Mouse (Mus musculus) midbrain, postnatal 0 days (tissue): ENCODE measurements at regions not wholly inside any gene's neighbourhood (a gene's known extent, or its start where the extent isn't known, plus 50 kb on each side); places are given as distances from the start of the nearest gene placed in this dataset.
A peak's percentile ranks its signal among the peaks of the same experiment; 100 is the strongest.

Source experiments
- ATAC-seq: fragments of 200-750 bp; cut with Nextera tagmentation; 2 replicates; pipeline ENCODE4 v1.8.0; 2017; ENCODE audit warnings: moderate number of reproducible peaks, mild to moderate bottlenecking, moderate TSS enrichment, moderate library complexity; ENCODE audit not compliant: low FRiP score
- DNase-seq: peaks from one replicate; pipeline ENCODE4 v3.0.0-alpha.2; 2015; ENCODE audit warnings: low spot score
- H3K27ac ChIP-seq: fragments of 300-500 bp; sonication (generic); 2 replicates; pipeline ENCODE4 v1.5.1; 2014; ENCODE audit warnings: low read depth, mild to moderate bottlenecking, low read length, mixed read lengths
- H3K27me3 ChIP-seq: fragments of 300-500 bp; sonication (generic); 2 replicates; pipeline ENCODE4 v1.6.1; 2014; ENCODE audit warnings: low read length, control low read depth, mixed read lengths; ENCODE audit not compliant: insufficient read depth
- H3K36me3 ChIP-seq: fragments of 300-500 bp; sonication (generic); 2 replicates; pipeline ENCODE4 v1.6.1; 2014; ENCODE audit warnings: low read length, control low read depth, mixed read lengths; ENCODE audit not compliant: insufficient read depth
- H3K4me1 ChIP-seq: fragments of 300-500 bp; sonication (generic); 2 replicates; pipeline ENCODE4 v1.6.1; 2014; ENCODE audit warnings: mild to moderate bottlenecking, control low read depth, antibody characterized with exemption, low read length, mixed read lengths; ENCODE audit not compliant: insufficient read depth
- H3K4me2 ChIP-seq: fragments of 300-500 bp; sonication (generic); 2 replicates; pipeline ENCODE4 v1.6.1; 2014; ENCODE audit warnings: low read depth, mild to moderate bottlenecking, low read length, mixed read lengths; ENCODE audit not compliant: poor library complexity, severe bottlenecking
- H3K4me3 ChIP-seq: fragments of 300-500 bp; sonication (generic); 2 replicates; pipeline ENCODE4 v1.5.1; 2014; ENCODE audit warnings: low read depth, mild to moderate bottlenecking, low read length, moderate library complexity
- H3K9ac ChIP-seq: fragments of 300-500 bp; sonication (generic); replicated peaks from 2 replicates; pipeline ENCODE4 v1.6.1; 2014; ENCODE audit warnings: mild to moderate bottlenecking, low read length, moderate library complexity, mixed read lengths; ENCODE audit not compliant: poor library complexity, severe bottlenecking
- H3K9me3 ChIP-seq: fragments of 300-500 bp; sonication (generic); 2 replicates; pipeline ENCODE4 v1.6.1; 2016; ENCODE audit warnings: low read length, control low read depth
- CTCF ChIP-seq: IDR thresholded peaks from 2 replicates; pipeline ENCODE4 v1.5.1; 2016; ENCODE audit warnings: antibody characterized with exemption, mild to moderate bottlenecking
- WGBS: fragments of 180-500 bp; shearing (Covaris S2); extraction: QIAGEN DNeasy Blood & Tissue Kit; methylation state at CpG from one replicate; pipeline ENCODE4 v1.1.7; 2014; 5-methylcytosine and 5-hydroxymethylcytosine counted together

DNA sequence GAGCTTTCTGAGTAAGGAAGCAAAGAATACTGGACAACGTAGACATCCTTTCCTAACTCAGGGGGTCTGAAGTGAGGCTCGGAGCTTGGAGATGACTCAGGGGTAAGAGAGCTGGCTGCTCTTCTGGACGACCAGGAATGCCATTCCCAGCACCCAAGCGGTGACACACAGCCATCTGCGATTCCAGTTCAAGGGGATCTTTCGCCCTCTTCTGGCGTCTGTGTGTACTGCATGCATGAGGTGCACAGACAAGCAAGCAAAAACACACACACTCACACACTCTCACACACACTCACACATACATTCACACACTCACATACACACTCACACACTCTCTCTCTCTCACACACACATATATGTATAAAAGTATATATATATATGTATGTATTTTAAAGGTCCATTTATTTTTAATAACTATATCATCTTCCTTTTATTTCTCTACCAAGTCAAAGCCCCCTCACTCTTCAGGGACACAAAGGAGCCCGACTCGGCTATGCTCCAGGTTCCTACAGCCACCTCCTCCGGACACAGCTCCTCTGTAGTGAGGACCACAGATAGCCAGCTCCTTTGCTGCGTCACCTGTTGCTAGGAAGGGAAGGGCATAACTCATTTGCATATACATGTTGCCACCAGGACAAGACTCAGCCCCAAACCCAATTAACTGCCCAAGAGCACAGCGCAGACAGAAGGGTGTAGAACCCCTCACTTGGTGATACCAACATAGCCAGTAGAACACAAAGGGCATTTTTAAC is 91.9 kb upstream of the Smad3 start:
- no peaks in the 10 kb centered on the region for H3K36me3 ChIP-seq
- 81% methylated on average over 12 of the region's 12 CpGs for WGBS
- no peak overlapping the region for H3K27ac ChIP-seq
- H3K27me3 ChIP-seq, result no peaks in the 10 kb centered on the region
- no peak overlapping the region for H3K4me2 ChIP-seq
- no peak overlapping the region for H3K4me3 ChIP-seq
- H3K9me3 ChIP-seq, result no peaks in the 10 kb centered on the region
- no peaks in the 10 kb centered on the region for H3K4me1 ChIP-seq
- DNase-seq (no peak), ATAC-seq (no peak)
- H3K9ac ChIP-seq, result no peak overlapping the region
- peak; percentile 57 for TF ChIP-seq CTCF

DNA sequence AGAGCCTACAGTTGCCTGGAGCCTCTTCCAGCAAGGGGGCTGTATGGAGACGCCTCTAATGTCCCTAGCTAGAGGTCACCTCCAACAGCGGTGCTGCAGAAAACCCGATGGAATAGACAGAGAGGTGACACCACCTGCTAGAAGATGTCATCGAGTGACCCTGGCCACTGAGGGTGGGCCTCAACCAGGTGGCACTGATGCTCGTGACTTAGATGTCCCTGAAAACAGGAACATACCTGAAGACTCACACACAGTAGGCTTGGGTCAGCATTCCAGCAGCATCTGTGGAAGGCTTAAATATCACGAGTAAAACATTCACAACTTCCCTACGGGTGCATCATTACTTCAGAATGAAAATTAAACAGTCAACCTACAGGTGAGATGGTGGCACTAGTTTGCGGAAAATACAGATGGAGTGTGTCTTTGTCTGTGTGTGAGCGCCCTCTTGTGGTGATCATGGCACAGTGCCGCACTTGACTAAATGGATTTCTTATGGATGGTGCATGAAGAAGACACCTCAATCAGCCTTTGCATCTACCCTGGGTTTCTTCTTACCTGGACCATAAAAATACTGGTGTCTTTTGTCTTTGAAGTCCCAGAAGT is 86.2 kb upstream of the Smad3 start:
- peak; percentile 99 for TF ChIP-seq CTCF
- 31% methylated on average over 10 of the region's 10 CpGs for WGBS
- Histone ChIP-seq H3K4me3 (no peak overlapping the region), H3K27me3 (no peaks in the 10 kb centered on the region), H3K27ac (no peak overlapping the region), H3K4me2 (no peak overlapping the region), H3K9me3 (no peaks in the 10 kb centered on the region), H3K4me1 (no peaks in the 10 kb centered on the region), H3K36me3 (no peaks in the 10 kb centered on the region), H3K9ac (no peak overlapping the region)
- peak; percentile 87 for DNase-seq
- ATAC-seq, result 0 out of 2 replicates have a peak, but pooled peaks have one; percentile 34

DNA sequence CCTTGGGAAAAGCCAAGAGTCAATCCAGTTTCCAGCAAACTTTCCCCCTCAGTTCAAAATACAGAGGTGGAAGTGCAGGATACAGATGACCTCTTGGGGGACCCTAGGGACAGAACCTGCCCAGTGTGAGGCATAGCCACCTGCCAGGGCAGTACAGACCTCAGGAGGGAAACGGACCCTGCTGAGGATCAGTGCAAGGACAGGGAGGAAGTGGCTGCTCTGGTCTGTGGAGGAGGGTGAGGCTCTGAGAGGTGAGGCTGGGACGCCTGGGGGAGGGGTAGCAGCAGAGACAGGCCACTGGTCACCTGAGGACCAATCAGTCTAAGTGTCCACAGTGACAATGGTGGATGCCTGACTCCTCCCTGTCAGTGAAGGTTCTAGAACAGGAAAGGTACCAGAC is 85.6 kb upstream of the Smad3 start:
- ATAC-seq, result no peak
- TF ChIP-seq CTCF, result no peak
- H3K27ac ChIP-seq, result no peak overlapping the region
- no peaks in the 10 kb centered on the region for H3K4me1 ChIP-seq
- no peaks in the 10 kb centered on the region for H3K27me3 ChIP-seq
- H3K4me3 ChIP-seq, result no peak overlapping the region
- DNase-seq, result no peak
- no peaks in the 10 kb centered on the region for H3K9me3 ChIP-seq
- H3K36me3 ChIP-seq, result no peaks in the 10 kb centered on the region
- H3K4me2 ChIP-seq, result no peak overlapping the region
- no peak overlapping the region for H3K9ac ChIP-seq
- 80% methylated on average over 2 of the region's 2 CpGs for WGBS

DNA sequence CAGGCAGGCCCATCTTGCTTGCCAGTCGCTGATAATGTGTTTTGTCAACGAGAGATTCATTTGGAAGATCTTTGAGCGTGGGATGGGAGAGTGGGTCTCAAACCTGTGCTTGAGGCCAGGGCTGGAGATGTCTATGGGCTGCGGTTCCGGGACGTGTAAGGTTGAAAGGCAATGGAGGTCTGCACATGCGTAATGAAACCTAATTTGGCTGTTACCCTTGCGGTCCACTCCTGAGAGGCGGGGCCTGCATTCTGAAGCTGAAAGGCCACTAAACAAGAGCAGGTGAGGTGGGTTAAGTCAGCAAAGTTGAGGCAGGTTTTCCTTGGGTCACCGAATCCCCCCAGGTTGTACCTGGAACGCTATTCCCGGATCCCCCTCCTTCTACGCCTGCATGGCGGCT is 83.3 kb upstream of the Smad3 start:
- no peak for ATAC-seq
- no peak overlapping the region for H3K4me2 ChIP-seq
- WGBS, result 92% methylated on average over 14 of the region's 14 CpGs
- TF ChIP-seq CTCF, result no peak
- no peak overlapping the region for H3K9ac ChIP-seq
- no peaks in the 10 kb centered on the region for H3K9me3 ChIP-seq
- DNase-seq, result no peak
- H3K4me3 ChIP-seq, result no peak overlapping the region
- no peaks in the 10 kb centered on the region for H3K36me3 ChIP-seq
- no peak overlapping the region for H3K27ac ChIP-seq
- 0 out of 2 replicates have a peak, but pooled peaks cover 3% of the 10 kb centered on the region for H3K27me3 ChIP-seq
- H3K4me1 ChIP-seq, result no peaks in the 10 kb centered on the region

DNA sequence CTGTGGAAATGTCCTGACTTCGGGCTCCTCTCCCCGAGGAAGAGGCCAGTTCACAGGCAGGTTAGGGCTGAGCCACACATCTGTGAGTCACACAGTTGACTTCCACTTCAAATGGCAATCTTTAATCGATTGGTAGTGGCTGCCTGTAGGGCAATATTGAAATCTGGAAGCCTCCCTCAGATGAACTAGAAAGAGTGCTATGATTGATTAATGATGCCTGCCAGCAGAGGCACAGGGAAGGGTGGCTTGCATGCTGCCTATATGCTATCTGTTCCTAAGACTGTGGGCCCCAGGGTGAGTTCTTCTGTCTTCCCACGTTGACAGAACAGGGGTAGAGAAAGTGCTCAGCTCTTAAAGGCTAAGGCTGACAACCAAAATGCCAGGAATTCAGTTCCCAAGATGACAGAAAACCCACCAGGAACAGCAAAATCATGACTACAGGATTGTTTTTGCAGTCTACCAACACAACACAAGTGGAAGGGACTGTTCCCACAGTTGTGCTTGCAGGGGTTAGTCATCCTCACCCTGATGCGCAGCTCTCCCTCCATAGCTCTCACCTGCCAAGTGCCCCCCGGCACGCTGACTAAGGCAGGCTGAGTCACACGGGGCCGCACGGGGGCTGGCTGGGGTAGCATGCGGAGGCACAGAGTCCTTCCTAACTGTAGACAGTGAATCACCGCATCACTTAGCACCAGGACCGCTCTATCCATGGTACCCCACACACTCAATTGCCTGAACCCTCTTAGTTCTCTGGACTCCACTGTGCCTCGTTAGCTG is 81.4 kb upstream of the Smad3 start:
- 90% methylated on average over 14 of the region's 14 CpGs for WGBS
- Histone ChIP-seq H3K9ac (no peak overlapping the region), H3K27ac (no peak overlapping the region), H3K27me3 (0 out of 2 replicates have a peak, but pooled peaks cover 3% of the 10 kb centered on the region), H3K9me3 (no peaks in the 10 kb centered on the region), H3K36me3 (no peaks in the 10 kb centered on the region), H3K4me3 (no peak overlapping the region), H3K4me1 (no peaks in the 10 kb centered on the region), H3K4me2 (no peak overlapping the region)
- ATAC-seq (no peak), DNase-seq (no peak)
- no peak for TF ChIP-seq CTCF

DNA sequence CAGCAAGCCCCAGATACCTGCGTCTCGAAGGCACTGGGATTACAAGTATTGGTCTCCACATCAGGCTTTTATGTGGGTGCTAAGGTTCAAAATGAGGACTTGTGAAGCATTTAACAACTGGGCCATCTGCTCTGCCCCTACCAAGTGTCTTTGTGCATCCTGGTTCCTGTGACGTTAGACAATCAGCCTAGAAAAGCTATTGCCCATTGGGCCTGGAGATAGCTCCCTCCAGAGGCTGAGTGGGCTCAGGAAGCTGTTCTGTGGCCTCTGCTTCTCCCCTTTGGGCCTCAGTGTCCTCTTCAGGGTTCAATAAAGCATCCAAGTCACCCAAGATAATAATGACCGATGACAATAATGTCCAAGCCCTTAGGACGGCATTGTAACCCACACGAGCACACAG is 79.8 kb upstream of the Smad3 start:
- TF ChIP-seq CTCF, result peak; percentile 49
- H3K36me3 ChIP-seq, result no peaks in the 10 kb centered on the region
- no peaks in the 10 kb centered on the region for H3K4me1 ChIP-seq
- WGBS, result 74% methylated on average over 6 of the region's 6 CpGs
- peak; percentile 25 for DNase-seq
- ATAC-seq, result no peak
- H3K9ac ChIP-seq, result no peak overlapping the region
- no peaks in the 10 kb centered on the region for H3K9me3 ChIP-seq
- no peak overlapping the region for H3K4me2 ChIP-seq
- 0 out of 2 replicates have a peak, but pooled peaks cover 3% of the 10 kb centered on the region for H3K27me3 ChIP-seq
- no peak overlapping the region for H3K4me3 ChIP-seq
- H3K27ac ChIP-seq, result no peak overlapping the region
